9 mouse cellular contexts compared by ENCODE assay signal in genomic region chr5:66745390-66745995, GRCm38 (mm10). TPM values are rescaled to one million over a fixed set of nuclear protein-coding genes. Genes with fewer than 3 reads are reported as not detected.
DNase-seq lines count a peak whose midpoint lies in the region; ATAC-seq and TF ChIP-seq lines count a peak whose summit lies in the region.
"Had no signal": no experiment of that assay in that cellular context is flagged by ENCODE, and none has a peak within 500 bp of the region (broad histone marks: within the 10 kb centered on the region; RNA-seq: fewer than 3 reads in every experiment).

Limch1 (plus strand) TSS chr5:66745827.

- peak within 1 kb of the TSS; percentile 88 for H3K4me2 ChIP-seq in embryonic facial prominence, embryonic 14.5 days (ENCODE audit: low read depth, low read length)
- H3K4me2 ChIP-seq in kidney, embryonic 14.5 days (replicated peaks; ENCODE audit: low read depth, low read length): peak within 1 kb of the TSS; percentile 99
- H3K4me2 ChIP-seq in limb, embryonic 14.5 days (replicated peaks; ENCODE audit: low read depth, low read length, severe bottlenecking): peak within 1 kb of the TSS; percentile 94
- peak within 1 kb of the TSS; percentile 87 for H3K4me2 ChIP-seq in midbrain, postnatal 0 days (ENCODE audit: low read depth, low read length, poor library complexity, severe bottlenecking)

- peak within 1 kb of the TSS; percentile 73 for H3K4me3 ChIP-seq in embryonic facial prominence, embryonic 14.5 days (ENCODE audit: low read depth, low read length)
- peak within 1 kb of the TSS; percentile 75 for H3K4me3 ChIP-seq in heart, embryonic 10.5 days
- H3K4me3 ChIP-seq in kidney, embryonic 14.5 days (ENCODE audit: low read length): peak within 1 kb of the TSS; percentile 73
- peak within 1 kb of the TSS; percentile 67 for H3K4me3 ChIP-seq in limb, embryonic 14.5 days (replicated peaks; ENCODE audit: low read length)
- peak within 1 kb of the TSS; percentile 81 for H3K4me3 ChIP-seq in midbrain, postnatal 0 days (ENCODE audit: low read depth, low read length)

- TF ChIP-seq CTCF in midbrain, postnatal 0 days (IDR thresholded peaks at IDR 0.05): no peak

- 2% methylated on average over 14 of the region's 50 CpGs for WGBS in embryonic facial prominence, embryonic 14.5 days
- WGBS in heart, embryonic 10.5 days: under 1% methylated on average over 50 of the region's 50 CpGs
- under 1% methylated on average over 50 of the region's 50 CpGs for WGBS in kidney, embryonic 14.5 days
- WGBS in limb, embryonic 14.5 days: 1% methylated on average over 23 of the region's 50 CpGs
- WGBS in midbrain, postnatal 0 days: 2% methylated on average over 30 of the region's 50 CpGs

- peak within 1 kb of the TSS; percentile 68 for H3K9ac ChIP-seq in embryonic facial prominence, embryonic 14.5 days (ENCODE audit: low read depth, low read length)
- H3K9ac ChIP-seq in kidney, embryonic 14.5 days (ENCODE audit: low read depth, low read length): peak within 1 kb of the TSS; percentile 68
- H3K9ac ChIP-seq in limb, embryonic 14.5 days (ENCODE audit: low read depth, low read length, severe bottlenecking): peak within 1 kb of the TSS; percentile 69
- peak within 1 kb of the TSS; percentile 87 for H3K9ac ChIP-seq in midbrain, postnatal 0 days (replicated peaks; ENCODE audit: low read length, poor library complexity, severe bottlenecking)

- no peak for TF ChIP-seq POLR2A in limb, embryonic 14.5 days (IDR thresholded peaks at IDR 0.05; ENCODE audit: borderline replicate concordance, extremely low read depth, insufficient read depth, insufficient read length)

- ATAC-seq in embryonic facial prominence, embryonic 14.5 days (ENCODE audit: low read depth): peak; percentile 86
- peak; percentile 79 for ATAC-seq in kidney, embryonic 14.5 days (ENCODE audit: low FRiP score, low TSS enrichment)
- peak; percentile 79; the same call in 1 of the 2 replicates for ATAC-seq in limb, embryonic 14.5 days (ENCODE audit: low FRiP score, low read depth)
- ATAC-seq in midbrain, postnatal 0 days (ENCODE audit: low FRiP score): peak; percentile 86

- H3K27me3 ChIP-seq in embryonic facial prominence, embryonic 14.5 days (replicated peaks; ENCODE audit: control insufficient read depth, insufficient read depth, low read length): peaks cover 8% of the 10 kb centered on the region; the same call in 1 of the 2 replicates
- peaks cover 88% of the 10 kb centered on the region for H3K27me3 ChIP-seq in heart, embryonic 10.5 days (ENCODE audit: insufficient read depth, poor library complexity, severe bottlenecking)
- H3K27me3 ChIP-seq in kidney, embryonic 14.5 days (ENCODE audit: control insufficient read depth, insufficient read depth, low read length): peaks cover 6% of the 10 kb centered on the region; the same call in 1 of the 2 replicates
- H3K27me3 ChIP-seq in limb, embryonic 14.5 days (ENCODE audit: control insufficient read depth, insufficient read depth, low read length): peaks cover 13% of the 10 kb centered on the region; the same call in 1 of the 2 replicates
- H3K27me3 ChIP-seq in midbrain, postnatal 0 days (ENCODE audit: insufficient read depth, low read length): no peaks in the 10 kb centered on the region
- H3K27me3 ChIP-seq: CH12.LX had no signal

- H3K9me3 ChIP-seq in embryonic facial prominence, embryonic 14.5 days (ENCODE audit: control insufficient read depth, low read length): no peaks in the 10 kb centered on the region
- no peaks in the 10 kb centered on the region for H3K9me3 ChIP-seq in heart, embryonic 10.5 days
- H3K9me3 ChIP-seq in kidney, embryonic 14.5 days (ENCODE audit: control insufficient read depth, low read length): no peaks in the 10 kb centered on the region
- no peaks in the 10 kb centered on the region for H3K9me3 ChIP-seq in limb, embryonic 14.5 days (ENCODE audit: control insufficient read depth, low read length)
- no peaks in the 10 kb centered on the region for H3K9me3 ChIP-seq in midbrain, postnatal 0 days (ENCODE audit: low read length)

- peak within 1 kb of the TSS; percentile 61 for H3K27ac ChIP-seq in embryonic facial prominence, embryonic 14.5 days (replicated peaks; ENCODE audit: low read depth, low read length)
- H3K27ac ChIP-seq in heart, embryonic 10.5 days: peak within 1 kb of the TSS; percentile 69
- H3K27ac ChIP-seq in kidney, embryonic 14.5 days (ENCODE audit: low read depth, low read length): peak within 1 kb of the TSS; percentile 55; the same call in 1 of the 2 replicates
- H3K27ac ChIP-seq in limb, embryonic 14.5 days (replicated peaks; ENCODE audit: low read depth, low read length): peak within 1 kb of the TSS; percentile 55; the same call in 1 of the 2 replicates
- H3K27ac ChIP-seq in midbrain, postnatal 0 days (ENCODE audit: low read depth, low read length): peak within 1 kb of the TSS; percentile 92

- no peaks in the 10 kb centered on the region for H3K36me3 ChIP-seq in embryonic facial prominence, embryonic 14.5 days (ENCODE audit: control insufficient read depth, insufficient read depth, low read length)
- H3K36me3 ChIP-seq in heart, embryonic 10.5 days: no peaks in the 10 kb centered on the region
- H3K36me3 ChIP-seq in kidney, embryonic 14.5 days (ENCODE audit: control insufficient read depth, insufficient read depth, low read length): no peaks in the 10 kb centered on the region
- H3K36me3 ChIP-seq in limb, embryonic 14.5 days (ENCODE audit: control insufficient read depth, insufficient read depth, low read length): no peaks in the 10 kb centered on the region
- no peaks in the 10 kb centered on the region for H3K36me3 ChIP-seq in midbrain, postnatal 0 days (ENCODE audit: insufficient read depth, low read length)

- no peak for DNase-seq in thymus, postnatal 0 days (ENCODE audit: low spot score)
- no peak for DNase-seq in thymus, postnatal 10 days (ENCODE audit: low spot score in 2 of 2)
- DNase-seq in embryonic facial prominence, embryonic 14.5 days (ENCODE audit: low spot score): peak; percentile 56
- peak; percentile 78 for DNase-seq in heart, embryonic 10.5 days (ENCODE audit: low spot score)
- peak; percentile 47 for DNase-seq in limb, embryonic 14.5 days (ENCODE audit: low spot score)
- peak; percentile 55 for DNase-seq in midbrain, postnatal 0 days (ENCODE audit: low spot score)
- DNase-seq in urinary bladder, postnatal 36 days (ENCODE audit: low spot score in 2 of 2): peak; percentile 23 to 60

- H3K4me1 ChIP-seq in embryonic facial prominence, embryonic 14.5 days (ENCODE audit: control insufficient read depth, insufficient read depth, low read length): peaks cover 18% of the 10 kb centered on the region
- peaks cover 27% of the 10 kb centered on the region for H3K4me1 ChIP-seq in heart, embryonic 10.5 days
- peaks cover 19% of the 10 kb centered on the region; the same call in 1 of the 2 replicates for H3K4me1 ChIP-seq in kidney, embryonic 14.5 days (ENCODE audit: control insufficient read depth, insufficient read depth, low read length)
- peaks cover 24% of the 10 kb centered on the region for H3K4me1 ChIP-seq in limb, embryonic 14.5 days (ENCODE audit: control insufficient read depth, insufficient read depth, low read length)
- peaks cover 13% of the 10 kb centered on the region; the same call in 1 of the 2 replicates for H3K4me1 ChIP-seq in midbrain, postnatal 0 days (ENCODE audit: insufficient read depth, low read length)

RNA-seq across cellular contexts. Expression of gene Limch1, which starts in this region (rescaled TPM):
- polyA plus RNA-seq in thymus, postnatal 0 days (2015; fragmentation: Nextera tagmentation; extraction: Ambion mirVana): 9.4 and 12.9 TPM in 2 replicates
- polyA plus RNA-seq in embryonic facial prominence, embryonic 14.5 days (2014; fragmentation: Nextera tagmentation; extraction: Ambion mirVana): 70.5 and 71.1 TPM in 2 replicates
- polyA plus RNA-seq in heart, embryonic 10.5 days (2016; fragmentation: Nextera tagmentation; extraction: Ambion mirVana): 20.8 and 30.1 TPM in 2 replicates
- polyA plus RNA-seq in kidney, embryonic 14.5 days (2014; fragmentation: Nextera tagmentation; extraction: Ambion mirVana): 36.7 and 48.9 TPM in 2 replicates
- 40.0 and 44.4 TPM in 2 replicates for polyA plus RNA-seq in limb, embryonic 14.5 days (2012; rRNA removed)
- 85.3 and 98.4 TPM in 2 replicates for polyA plus RNA-seq in limb, embryonic 14.5 days (2014; fragmentation: Nextera tagmentation; extraction: Ambion mirVana)
- total RNA-seq in midbrain, postnatal 0 days (2014; rRNA removed): 97.8 and 119 TPM in 2 replicates
- polyA plus RNA-seq in midbrain, postnatal 0 days (2015; fragmentation: Nextera tagmentation; extraction: Ambion mirVana): 46.6 and 46.7 TPM in 2 replicates

Comparison
In these comparisons a context has a peak if more than half of its experiments do, and no peak if none do; other contexts are left out.
1. DNase-seq: peak in embryonic facial prominence, embryonic 14.5 days (single experiment), heart, embryonic 10.5 days (single experiment), limb, embryonic 14.5 days (single experiment), midbrain, postnatal 0 days (single experiment) and urinary bladder, postnatal 36 days (2 of 2); none in thymus, postnatal 0 days (single experiment) and thymus, postnatal 10 days (0 of 2).
2. Peak in every context shown above with its lines, with median percentiles within 50 percentile points of each other: ATAC-seq, H3K27ac ChIP-seq, H3K4me2 ChIP-seq, H3K4me3 ChIP-seq and H3K9ac ChIP-seq.